Mouse (Mus musculus): Measurements from ENCODE around the gene Dazap2. TPM values are rescaled to one million over a fixed set of nuclear protein-coding genes. Genes with fewer than 3 reads are reported as not detected.
"Not testable (repeated sequence)": the region's sequence is repeated elsewhere in the genome, so short reads cannot be mapped to it uniquely, and the experiment has no call there.

The Dazap2 gene
- polyA plus RNA-seq, 1 experiment from 2014 or later = 240 TPM

- no peak for DNase-seq (ENCODE audit: low spot score)
- Histone ChIP-seq H3K9me3 (no peaks in the 10 kb centered on the region), H3K4me3 (peak overlapping the region; percentile 93), H3K27me3 (ENCODE audit: insufficient read depth, poor library complexity, severe bottlenecking) (peaks cover 25% of the 10 kb centered on the region), H3K27ac (peak overlapping the region; percentile 97), H3K36me3 (peaks cover 25% of the 10 kb centered on the region), H3K4me1 (replicated peaks) (peaks cover 40% of the 10 kb centered on the region)
- whole genome bisulfite sequencing = 10% methylated on average over 43 of the region's 43 CpGs
Measured at GRCm38 (mm10) chr15:100614218-100614995, 742 bp upstream of the Dazap2 start.

- H3K4me3 ChIP-seq = peak overlapping the region; percentile 93
- peaks cover 39% of the 10 kb centered on the region for H3K36me3 ChIP-seq
Measured at GRCm38 (mm10) chr15:100615825-100616220, 674 bp downstream of the Dazap2 start.

GRCm38 (mm10) chr15:100616221-100616620 lies 1.1 kb downstream of the Dazap2 start:
- DNase-seq (ENCODE audit: low spot score) = no peak
- H3K36me3 ChIP-seq = peaks cover 43% of the 10 kb centered on the region
- H3K27me3 ChIP-seq (ENCODE audit: insufficient read depth, poor library complexity, severe bottlenecking) = peaks cover 19% of the 10 kb centered on the region
- H3K4me3 ChIP-seq = peak overlapping the region; percentile 93
- peaks cover 32% of the 10 kb centered on the region for H3K4me1 ChIP-seq (replicated peaks)
- no peaks in the 10 kb centered on the region for H3K9me3 ChIP-seq
- H3K27ac ChIP-seq = peak overlapping the region; percentile 97
- WGBS = 2% methylated on average over 19 of the region's 19 CpGs

More at GRCm38 (mm10) chr15:100615825-100616220, 674 bp downstream of the Dazap2 start:
- peak; percentile 90 for DNase-seq (ENCODE audit: low spot score)
- under 1% methylated on average over 41 of the region's 43 CpGs for WGBS
- Histone ChIP-seq H3K9me3 (no peaks in the 10 kb centered on the region), H3K27ac (peak overlapping the region; percentile 97), H3K27me3 (ENCODE audit: insufficient read depth, poor library complexity, severe bottlenecking) (peaks cover 23% of the 10 kb centered on the region), H3K4me1 (replicated peaks) (peaks cover 32% of the 10 kb centered on the region)

GRCm38 (mm10) chr15:100619200-100619599 lies 4.1 kb downstream of the Dazap2 start:
- H3K4me3 ChIP-seq = no peak overlapping the region
- H3K9me3 ChIP-seq = no peaks in the 10 kb centered on the region
- no peak overlapping the region for H3K27ac ChIP-seq
- WGBS = 90% methylated on average over 7 of the region's 7 CpGs
- peaks cover 48% of the 10 kb centered on the region for H3K36me3 ChIP-seq
- H3K4me1 ChIP-seq (replicated peaks) = peaks cover 22% of the 10 kb centered on the region
- peaks cover 3% of the 10 kb centered on the region; the same call in 1 of the 2 replicates for H3K27me3 ChIP-seq (ENCODE audit: insufficient read depth, poor library complexity, severe bottlenecking)
- no peak for DNase-seq (ENCODE audit: low spot score)

- H3K4me3 ChIP-seq; DNase-seq (ENCODE audit: low spot score); H3K9me3 ChIP-seq; H3K27ac ChIP-seq; H3K4me1 ChIP-seq (replicated peaks); H3K27me3 ChIP-seq (ENCODE audit: insufficient read depth, poor library complexity, severe bottlenecking): not testable (repeated sequence)
- 77% methylated on average over 9 of the region's 9 CpGs for WGBS
- peaks cover 48% of the 10 kb centered on the region for H3K36me3 ChIP-seq
Measured at GRCm38 (mm10) chr15:100621671-100622070, 6.5 kb downstream of the Dazap2 start.

GRCm38 (mm10) chr15:100622164-100622563 lies 7.0 kb downstream of the Dazap2 start:
- H3K4me1 ChIP-seq (replicated peaks) = 0 out of 2 replicates have a peak, but pooled peaks cover 4% of the 10 kb centered on the region
- DNase-seq (ENCODE audit: low spot score) = no peak
- H3K27me3 ChIP-seq (ENCODE audit: insufficient read depth, poor library complexity, severe bottlenecking) = no peaks in the 10 kb centered on the region
- H3K9me3 ChIP-seq = no peaks in the 10 kb centered on the region
- 91% methylated on average over 7 of the region's 7 CpGs for WGBS
- H3K27ac ChIP-seq = no peak overlapping the region
- no peak overlapping the region for H3K4me3 ChIP-seq
- H3K36me3 ChIP-seq = peaks cover 45% of the 10 kb centered on the region

GRCm38 (mm10) chr15:100623754-100624153 lies 8.6 kb downstream of the Dazap2 start:
- H3K27me3 ChIP-seq (ENCODE audit: insufficient read depth, poor library complexity, severe bottlenecking) = peaks cover 8% of the 10 kb centered on the region
- H3K4me1 ChIP-seq (replicated peaks) = peaks cover 15% of the 10 kb centered on the region
- H3K27ac ChIP-seq = no peak overlapping the region
- no peak overlapping the region for H3K4me3 ChIP-seq
- peaks cover 30% of the 10 kb centered on the region for H3K36me3 ChIP-seq
- 89% methylated on average over 9 of the region's 9 CpGs for WGBS
- H3K9me3 ChIP-seq = no peaks in the 10 kb centered on the region
- DNase-seq (ENCODE audit: low spot score) = no peak

GRCm38 (mm10) chr15:100624435-100624834 lies 9.3 kb downstream of the Dazap2 start:
- no peak overlapping the region for H3K4me3 ChIP-seq
- peaks cover 15% of the 10 kb centered on the region for H3K4me1 ChIP-seq (replicated peaks)
- no peak overlapping the region for H3K27ac ChIP-seq
- H3K27me3 ChIP-seq (ENCODE audit: insufficient read depth, poor library complexity, severe bottlenecking) = peaks cover 13% of the 10 kb centered on the region
- H3K36me3 ChIP-seq = peaks cover 23% of the 10 kb centered on the region
- WGBS = 88% methylated on average over 3 of the region's 3 CpGs
- no peaks in the 10 kb centered on the region for H3K9me3 ChIP-seq
- DNase-seq (ENCODE audit: low spot score) = no peak

GRCm38 (mm10) chr15:100627287-100627686 lies 12.1 kb downstream of the Dazap2 start:
- Histone ChIP-seq H3K27ac (no peak overlapping the region), H3K4me3 (no peak overlapping the region), H3K4me1 (replicated peaks) (peaks cover 15% of the 10 kb centered on the region), H3K27me3 (ENCODE audit: insufficient read depth, poor library complexity, severe bottlenecking) (peaks cover 22% of the 10 kb centered on the region), H3K9me3 (no peaks in the 10 kb centered on the region), H3K36me3 (no peaks in the 10 kb centered on the region)
- WGBS = 17% methylated on average over 10 of the region's 10 CpGs
- no peak for DNase-seq (ENCODE audit: low spot score)

GRCm38 (mm10) chr15:100627774-100628370 lies 12.7 kb downstream of the Dazap2 start:
- peaks cover 27% of the 10 kb centered on the region for H3K27me3 ChIP-seq (ENCODE audit: insufficient read depth, poor library complexity, severe bottlenecking)
- no peak for DNase-seq (ENCODE audit: low spot score)
- H3K36me3 ChIP-seq = no peaks in the 10 kb centered on the region
- WGBS = 5% methylated on average over 11 of the region's 11 CpGs
- no peaks in the 10 kb centered on the region for H3K9me3 ChIP-seq
- peaks cover 15% of the 10 kb centered on the region for H3K4me1 ChIP-seq (replicated peaks)
- H3K4me3 ChIP-seq = no peak overlapping the region
- H3K27ac ChIP-seq = peak overlapping the region; percentile 56

GRCm38 (mm10) chr15:100628797-100629196 lies 13.6 kb downstream of the Dazap2 start:
- DNase-seq (ENCODE audit: low spot score) = no peak
- Histone ChIP-seq H3K36me3 (no peaks in the 10 kb centered on the region), H3K27me3 (ENCODE audit: insufficient read depth, poor library complexity, severe bottlenecking) (peaks cover 37% of the 10 kb centered on the region), H3K27ac (no peak overlapping the region), H3K9me3 (no peaks in the 10 kb centered on the region), H3K4me3 (no peak overlapping the region), H3K4me1 (replicated peaks) (peaks cover 15% of the 10 kb centered on the region)
- WGBS = 53% methylated on average over 7 of the region's 7 CpGs

GRCm38 (mm10) chr15:100630126-100630525 lies 15.0 kb downstream of the Dazap2 start:
- Histone ChIP-seq H3K4me1 (replicated peaks) (peaks cover 13% of the 10 kb centered on the region), H3K36me3 (no peaks in the 10 kb centered on the region), H3K4me3 (no peak overlapping the region), H3K27me3 (ENCODE audit: insufficient read depth, poor library complexity, severe bottlenecking) (peaks cover 48% of the 10 kb centered on the region), H3K27ac (no peak overlapping the region), H3K9me3 (no peaks in the 10 kb centered on the region)
- no peak for DNase-seq (ENCODE audit: low spot score)
- WGBS = 57% methylated on average over 3 of the region's 3 CpGs

- Histone ChIP-seq H3K36me3 (no peaks in the 10 kb centered on the region), H3K27me3 (ENCODE audit: insufficient read depth, poor library complexity, severe bottlenecking) (peaks cover 63% of the 10 kb centered on the region), H3K9me3 (no peaks in the 10 kb centered on the region), H3K4me3 (no peak overlapping the region), H3K27ac (no peak overlapping the region), H3K4me1 (replicated peaks) (peaks cover 22% of the 10 kb centered on the region)
- no peak for DNase-seq (ENCODE audit: low spot score)
- 88% methylated on average over 12 of the region's 12 CpGs for WGBS
Measured at GRCm38 (mm10) chr15:100631454-100632170, 16.5 kb downstream of the Dazap2 start.
